In the genomic region with DNA sequence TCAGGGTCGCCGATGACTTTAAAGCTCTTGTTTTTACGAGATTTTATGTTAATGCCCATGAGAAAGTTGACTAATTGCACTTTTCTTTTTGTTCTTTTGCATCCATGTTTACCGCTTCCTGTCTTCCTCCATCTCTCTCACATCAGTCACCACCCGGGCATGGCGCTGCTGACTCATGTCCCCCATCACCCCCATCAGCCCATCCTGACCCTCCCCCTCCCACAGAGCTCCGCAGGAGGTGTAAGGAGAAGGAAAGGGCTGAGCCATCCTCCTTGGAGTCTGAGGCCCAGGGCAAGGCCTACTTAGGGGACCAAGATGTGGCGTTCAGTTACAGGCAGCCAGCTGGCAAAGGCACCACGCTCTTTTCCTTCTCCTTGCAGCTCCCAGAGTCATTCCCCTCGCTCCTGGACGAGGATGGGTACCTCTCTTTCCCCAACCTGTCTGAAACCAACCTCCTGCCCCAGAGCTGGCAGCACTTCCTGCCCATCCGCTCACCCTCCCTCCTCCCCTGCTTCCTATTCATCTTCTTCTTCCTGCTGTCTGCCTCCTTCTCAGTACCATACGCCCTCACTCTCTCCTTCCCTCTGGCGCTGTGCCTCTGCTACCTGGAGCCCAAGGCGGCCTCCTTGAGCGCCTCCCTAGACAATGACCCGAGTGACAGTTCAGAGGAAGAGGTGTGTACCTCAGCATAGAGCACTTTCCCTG, we compare ENCODE assay signal across 13 mouse cellular contexts.
DNase-seq lines count a peak whose midpoint lies in the region; ATAC-seq lines count a peak whose summit lies in the region.
"Had no signal": no experiment of that assay in that cellular context is flagged by ENCODE, and none has a peak within 500 bp of the region (broad histone marks: within the 10 kb centered on the region; RNA-seq: fewer than 3 reads in every experiment).

No protein-coding gene starts in this region.

- H3K9me3 ChIP-seq in liver, embryonic 11.5 days (ENCODE audit: control insufficient read depth, low read length) = no peaks in the 10 kb centered on the region
- H3K9me3 ChIP-seq in liver, embryonic 12.5 days (replicated peaks) = no peaks in the 10 kb centered on the region
- 0 out of 2 replicates have a peak, but pooled peaks cover 6% of the 10 kb centered on the region for H3K9me3 ChIP-seq in megakaryocyte, embryonic 14.5 days

- no peak overlapping the region for H3K27ac ChIP-seq in liver, embryonic 11.5 days (ENCODE audit: low read depth, low read length)
- no peak overlapping the region for H3K27ac ChIP-seq in liver, embryonic 12.5 days
- H3K27ac ChIP-seq: gastrocnemius, adult 2 months had no signal

- WGBS in liver, embryonic 11.5 days = 26% methylated on average over 17 of the region's 17 CpGs
- 20% methylated on average over 17 of the region's 17 CpGs for WGBS in liver, embryonic 12.5 days (ENCODE audit: insufficient replicate concordance)

- H3K27me3 ChIP-seq in liver, embryonic 11.5 days (replicated peaks; ENCODE audit: control insufficient read depth, insufficient read depth, low read length) = 0 out of 2 replicates have a peak, but pooled peaks cover 3% of the 10 kb centered on the region
- H3K27me3 ChIP-seq in liver, embryonic 12.5 days (replicated peaks) = no peaks in the 10 kb centered on the region
- H3K27me3 ChIP-seq in megakaryocyte, embryonic 14.5 days (replicated peaks) = peaks cover 41% of the 10 kb centered on the region
- H3K27me3 ChIP-seq: CH12.LX had no signal

- H3K4me3 ChIP-seq in liver, embryonic 11.5 days (ENCODE audit: low read depth, low read length) = no peak overlapping the region
- H3K4me3 ChIP-seq in liver, embryonic 12.5 days = no peak overlapping the region
- H3K4me3 ChIP-seq in megakaryocyte, embryonic 14.5 days (replicated peaks) = peak overlapping the region; percentile 82
- H3K4me3 ChIP-seq: gastrocnemius, adult 2 months; myocyte had no signal

- H3K36me3 ChIP-seq in liver, embryonic 11.5 days (ENCODE audit: control insufficient read depth, insufficient read depth, low read length) = no peaks in the 10 kb centered on the region
- no peaks in the 10 kb centered on the region for H3K36me3 ChIP-seq in liver, embryonic 12.5 days
- H3K36me3 ChIP-seq in megakaryocyte, embryonic 14.5 days (replicated peaks; ENCODE audit: low read length) = no peaks in the 10 kb centered on the region

- H3K9ac ChIP-seq in liver, embryonic 11.5 days (ENCODE audit: low read depth, low read length) = no peak overlapping the region
- H3K9ac ChIP-seq in liver, embryonic 12.5 days = no peak overlapping the region

- peaks cover 7% of the 10 kb centered on the region; the same call in 1 of the 2 replicates for H3K4me1 ChIP-seq in liver, embryonic 11.5 days (replicated peaks; ENCODE audit: control insufficient read depth, insufficient read depth, low read length)
- peaks cover 8% of the 10 kb centered on the region; the same call in 1 of the 2 replicates for H3K4me1 ChIP-seq in liver, embryonic 12.5 days
- peaks cover 28% of the 10 kb centered on the region for H3K4me1 ChIP-seq in megakaryocyte, embryonic 14.5 days

- no peak overlapping the region; the same call in 1 of the 2 replicates for H3K4me2 ChIP-seq in liver, embryonic 11.5 days
- no peak overlapping the region for H3K4me2 ChIP-seq in liver, embryonic 12.5 days

- ATAC-seq in liver, embryonic 11.5 days (replicated peaks; ENCODE audit: low FRiP score) = 0 out of 2 replicates have a peak, but pooled peaks have one; percentile 8
- ATAC-seq in liver, embryonic 12.5 days = no peak
- peak; percentile 20; the same call in 1 of the 2 replicates for ATAC-seq in common myeloid progenitor, adult 5-6 weeks (replicated peaks; ENCODE audit: low read depth, poor library complexity, severe bottlenecking)

- no peak for DNase-seq in liver, embryonic 11.5 days (ENCODE audit: low spot score)
- DNase-seq in brain, adult 2 months (ENCODE audit: low read depth, low spot score) = peak; percentile 63
- DNase-seq in embryo, embryonic 10 days (ENCODE audit: low spot score) = no peak
- no peak for DNase-seq in kidney, postnatal 4 days
- DNase-seq: gastrocnemius, adult 2 months; heart, postnatal 10 days; kidney, adult 18-20 months; layer of hippocampus, postnatal 36 days had no signal
